Mouse (Mus musculus): Measurements from ENCODE around the gene Myom3. TPM values are rescaled to one million over a fixed set of nuclear protein-coding genes. Genes with fewer than 3 reads are reported as not detected.
A peak's percentile ranks its signal among the peaks of the same experiment; 100 is the strongest.

The Myom3 gene
- polyA plus RNA-seq, 1 experiment: 0.40 TPM

DNA sequence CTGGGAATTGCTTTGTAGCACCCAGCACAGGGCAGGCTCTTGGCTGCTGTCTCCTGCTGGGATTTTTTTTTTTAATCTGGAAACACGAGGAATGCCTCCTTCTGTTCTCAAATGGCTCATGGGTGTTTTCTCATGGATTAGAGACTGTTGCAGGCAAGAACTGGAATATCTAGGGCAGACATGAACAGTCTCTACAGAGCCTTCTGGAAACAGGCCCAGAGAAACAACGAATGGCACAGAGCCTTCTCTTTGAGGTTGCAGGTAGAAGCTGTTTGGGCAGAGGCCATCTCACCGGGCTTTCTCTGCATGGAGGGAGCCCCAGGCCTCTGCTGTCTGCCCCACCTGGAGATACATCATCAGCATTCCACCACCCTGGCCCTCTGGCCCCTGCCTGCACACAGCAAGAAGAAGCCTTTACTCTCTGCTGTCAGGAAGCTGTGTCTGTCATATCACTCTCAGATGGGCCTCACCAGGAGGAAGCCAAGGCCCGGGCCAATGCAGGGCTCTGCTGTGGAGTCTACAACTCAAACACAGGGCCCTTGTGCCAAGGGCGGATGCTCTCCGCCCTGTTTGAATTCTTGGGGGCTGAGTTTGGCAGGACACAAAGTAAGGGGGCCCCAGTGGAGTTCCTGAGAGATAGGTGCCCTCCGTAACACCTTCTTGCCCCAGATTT is 7.3 kb upstream of the Myom3 start:
- peaks cover 3% of the 10 kb centered on the region for H3K27me3 ChIP-seq (ENCODE audit: control insufficient read depth, insufficient read depth, insufficient read length)
- TF ChIP-seq MYOG (IDR thresholded peaks at IDR 0.05; ENCODE audit: control insufficient read depth, extremely low read depth, insufficient read length) (no peak), MAX (IDR thresholded peaks at IDR 0.05) (no peak), CEBPB (IDR thresholded peaks at IDR 0.05; ENCODE audit: low read depth) (no peak), CTCF (IDR thresholded peaks at IDR 0.05; ENCODE audit: control insufficient read depth, insufficient read depth, insufficient read length) (no peak), USF1 (IDR thresholded peaks at IDR 0.05; ENCODE audit: low read depth) (no peak), FOSL1 (IDR thresholded peaks at IDR 0.05; ENCODE audit: insufficient read depth, low read length, poor library complexity, severe bottlenecking) (no peak), MYOD1 (IDR thresholded peaks at IDR 0.05; ENCODE audit: control insufficient read depth, insufficient read length, low read depth) (no peak)
- H3ac ChIP-seq (ENCODE audit: control insufficient read depth, insufficient read length, low read depth): no peak overlapping the region
- H3K79me2 ChIP-seq (ENCODE audit: control insufficient read depth, insufficient read depth): no peaks in the 10 kb centered on the region
- H3K4me3 ChIP-seq (ENCODE audit: insufficient read depth, poor library complexity, severe bottlenecking): no peak overlapping the region
- no peaks in the 10 kb centered on the region for H3K79me3 ChIP-seq (ENCODE audit: low read depth)
- no peaks in the 10 kb centered on the region for H3K36me3 ChIP-seq (ENCODE audit: control insufficient read depth, insufficient read depth)

DNA sequence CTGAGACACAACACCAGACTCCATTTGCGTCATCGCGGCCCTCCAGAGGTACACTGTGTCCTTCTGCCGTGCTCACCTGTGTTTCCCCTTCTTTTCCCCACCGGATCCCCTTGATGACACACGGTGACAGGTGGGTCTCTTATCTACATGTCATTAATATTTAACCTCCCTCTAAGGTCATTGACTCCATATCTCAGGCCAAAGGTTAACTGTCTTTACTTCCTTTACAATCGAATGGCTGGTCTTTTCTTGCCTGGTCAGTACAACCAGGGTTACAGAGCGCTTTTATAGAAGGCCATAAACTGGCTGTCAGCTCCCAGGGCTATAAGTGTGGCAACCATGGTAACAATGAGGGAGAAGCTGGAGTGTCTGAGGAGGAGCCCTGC is 6.7 kb upstream of the Myom3 start:
- TF ChIP-seq MYOG (IDR thresholded peaks at IDR 0.05; ENCODE audit: control insufficient read depth, extremely low read depth, insufficient read length) (no peak), MYOD1 (IDR thresholded peaks at IDR 0.05; ENCODE audit: control insufficient read depth, insufficient read length, low read depth) (no peak), CEBPB (IDR thresholded peaks at IDR 0.05; ENCODE audit: low read depth) (no peak), CTCF (IDR thresholded peaks at IDR 0.05; ENCODE audit: control insufficient read depth, insufficient read depth, insufficient read length) (no peak), MAX (IDR thresholded peaks at IDR 0.05) (no peak), USF1 (IDR thresholded peaks at IDR 0.05; ENCODE audit: low read depth) (no peak), FOSL1 (IDR thresholded peaks at IDR 0.05; ENCODE audit: insufficient read depth, low read length, poor library complexity, severe bottlenecking) (no peak)

GRCm38 (mm10) chr4:135758331-135758730 is 1.2 kb upstream of the Myom3 start:
- Histone ChIP-seq H3K79me3 (ENCODE audit: low read depth) (no peaks in the 10 kb centered on the region), H3K27me3 (ENCODE audit: control insufficient read depth, insufficient read depth, insufficient read length) (no peaks in the 10 kb centered on the region), H3K4me3 (ENCODE audit: insufficient read depth, poor library complexity, severe bottlenecking) (no peak overlapping the region), H3ac (ENCODE audit: control insufficient read depth, insufficient read length, low read depth) (no peak overlapping the region), H3K36me3 (ENCODE audit: control insufficient read depth, insufficient read depth) (no peaks in the 10 kb centered on the region), H3K79me2 (ENCODE audit: control insufficient read depth, insufficient read depth) (no peaks in the 10 kb centered on the region)
- no peak for TF ChIP-seq FOSL1 (IDR thresholded peaks at IDR 0.05; ENCODE audit: insufficient read depth, low read length, poor library complexity, severe bottlenecking)
- no peak for TF ChIP-seq CEBPB (IDR thresholded peaks at IDR 0.05; ENCODE audit: low read depth)
- no peak for TF ChIP-seq MYOG (IDR thresholded peaks at IDR 0.05; ENCODE audit: control insufficient read depth, extremely low read depth, insufficient read length)
- TF ChIP-seq MYOD1 (IDR thresholded peaks at IDR 0.05; ENCODE audit: control insufficient read depth, insufficient read length, low read depth): no peak
- no peak for TF ChIP-seq CTCF (IDR thresholded peaks at IDR 0.05; ENCODE audit: control insufficient read depth, insufficient read depth, insufficient read length)
- no peak for TF ChIP-seq USF1 (IDR thresholded peaks at IDR 0.05; ENCODE audit: low read depth)
- TF ChIP-seq MAX (IDR thresholded peaks at IDR 0.05): no peak

More for the DNA sequence above, 6.7 kb upstream of the Myom3 start:
- Histone ChIP-seq H3K79me2 (ENCODE audit: control insufficient read depth, insufficient read depth) (no peaks in the 10 kb centered on the region), H3K4me3 (ENCODE audit: insufficient read depth, poor library complexity, severe bottlenecking) (no peak overlapping the region), H3K79me3 (ENCODE audit: low read depth) (no peaks in the 10 kb centered on the region), H3ac (ENCODE audit: control insufficient read depth, insufficient read length, low read depth) (no peak overlapping the region), H3K36me3 (ENCODE audit: control insufficient read depth, insufficient read depth) (no peaks in the 10 kb centered on the region), H3K27me3 (ENCODE audit: control insufficient read depth, insufficient read depth, insufficient read length) (peaks cover 3% of the 10 kb centered on the region)

- H3ac ChIP-seq (ENCODE audit: control insufficient read depth, insufficient read length, low read depth): no peak overlapping the region
- H3K4me3 ChIP-seq (ENCODE audit: insufficient read depth, poor library complexity, severe bottlenecking): no peak overlapping the region
- no peaks in the 10 kb centered on the region for H3K36me3 ChIP-seq (ENCODE audit: control insufficient read depth, insufficient read depth)
- peak; percentile 64 for TF ChIP-seq MYOD1 (IDR thresholded peaks at IDR 0.05; ENCODE audit: control insufficient read depth, insufficient read length, low read depth)
- TF ChIP-seq CTCF (IDR thresholded peaks at IDR 0.05; ENCODE audit: control insufficient read depth, insufficient read depth, insufficient read length): no peak
- no peaks in the 10 kb centered on the region for H3K79me2 ChIP-seq (ENCODE audit: control insufficient read depth, insufficient read depth)
- no peaks in the 10 kb centered on the region for H3K79me3 ChIP-seq (ENCODE audit: low read depth)
- no peaks in the 10 kb centered on the region for H3K27me3 ChIP-seq (ENCODE audit: control insufficient read depth, insufficient read depth, insufficient read length)
These were observed 690 bp upstream of the Myom3 start for GRCm38 (mm10) chr4:135758825-135759224.

GRCm38 (mm10) chr4:135761048-135761447 is 1.5 kb downstream of the Myom3 start:
- Histone ChIP-seq H3K36me3 (ENCODE audit: control insufficient read depth, insufficient read depth) (no peaks in the 10 kb centered on the region), H3K27me3 (ENCODE audit: control insufficient read depth, insufficient read depth, insufficient read length) (no peaks in the 10 kb centered on the region), H3ac (ENCODE audit: control insufficient read depth, insufficient read length, low read depth) (no peak overlapping the region), H3K4me3 (ENCODE audit: insufficient read depth, poor library complexity, severe bottlenecking) (no peak overlapping the region), H3K79me3 (ENCODE audit: low read depth) (no peaks in the 10 kb centered on the region), H3K79me2 (ENCODE audit: control insufficient read depth, insufficient read depth) (no peaks in the 10 kb centered on the region)
- TF ChIP-seq CEBPB (IDR thresholded peaks at IDR 0.05; ENCODE audit: low read depth) (no peak), CTCF (IDR thresholded peaks at IDR 0.05; ENCODE audit: control insufficient read depth, insufficient read depth, insufficient read length) (no peak), USF1 (IDR thresholded peaks at IDR 0.05; ENCODE audit: low read depth) (no peak), FOSL1 (IDR thresholded peaks at IDR 0.05; ENCODE audit: insufficient read depth, low read length, poor library complexity, severe bottlenecking) (no peak), MYOD1 (IDR thresholded peaks at IDR 0.05; ENCODE audit: control insufficient read depth, insufficient read length, low read depth) (no peak), MYOG (IDR thresholded peaks at IDR 0.05; ENCODE audit: control insufficient read depth, extremely low read depth, insufficient read length) (no peak), MAX (IDR thresholded peaks at IDR 0.05) (no peak)

- no peaks in the 10 kb centered on the region for H3K79me3 ChIP-seq (ENCODE audit: low read depth)
- no peaks in the 10 kb centered on the region for H3K36me3 ChIP-seq (ENCODE audit: control insufficient read depth, insufficient read depth)
- no peaks in the 10 kb centered on the region for H3K79me2 ChIP-seq (ENCODE audit: control insufficient read depth, insufficient read depth)
- H3K27me3 ChIP-seq (ENCODE audit: control insufficient read depth, insufficient read depth, insufficient read length): no peaks in the 10 kb centered on the region
- TF ChIP-seq CEBPB (IDR thresholded peaks at IDR 0.05; ENCODE audit: low read depth): no peak
- TF ChIP-seq CTCF (IDR thresholded peaks at IDR 0.05; ENCODE audit: control insufficient read depth, insufficient read depth, insufficient read length): no peak
- TF ChIP-seq MYOD1 (IDR thresholded peaks at IDR 0.05; ENCODE audit: control insufficient read depth, insufficient read length, low read depth): no peak
- TF ChIP-seq MAX (IDR thresholded peaks at IDR 0.05): no peak
- no peak for TF ChIP-seq MYOG (IDR thresholded peaks at IDR 0.05; ENCODE audit: control insufficient read depth, extremely low read depth, insufficient read length)
- no peak for TF ChIP-seq USF1 (IDR thresholded peaks at IDR 0.05; ENCODE audit: low read depth)
- no peak for TF ChIP-seq FOSL1 (IDR thresholded peaks at IDR 0.05; ENCODE audit: insufficient read depth, low read length, poor library complexity, severe bottlenecking)
- H3ac ChIP-seq (ENCODE audit: control insufficient read depth, insufficient read length, low read depth): no peak overlapping the region
- H3K4me3 ChIP-seq (ENCODE audit: insufficient read depth, poor library complexity, severe bottlenecking): no peak overlapping the region
These were observed 2.1 kb downstream of the Myom3 start for GRCm38 (mm10) chr4:135761569-135761968.

Data from C2C12 (cell line).